8 mouse cellular contexts compared by ENCODE assay signal in genomic region chr5:142440451-142441147, GRCm38 (mm10). TPM values are rescaled to one million over a fixed set of nuclear protein-coding genes. Genes with fewer than 3 reads are reported as not detected.
DNase-seq lines count a peak whose midpoint lies in the region; ATAC-seq lines count a peak whose summit lies in the region.

No protein-coding gene starts in this region.

- H3K9me3 ChIP-seq in intestine, embryonic 16.5 days (ENCODE audit: control insufficient read depth, low read length) = no peaks in the 10 kb centered on the region
- no peaks in the 10 kb centered on the region for H3K9me3 ChIP-seq in midbrain, embryonic 16.5 days (replicated peaks; ENCODE audit: control insufficient read depth, low read length, poor library complexity, severe bottlenecking)

- under 1% methylated on average over 19 of the region's 19 CpGs for WGBS in intestine, embryonic 16.5 days
- WGBS in midbrain, embryonic 16.5 days = 2% methylated on average over 18 of the region's 19 CpGs

- peak overlapping the region; percentile 71 for H3K4me2 ChIP-seq in intestine, embryonic 16.5 days (ENCODE audit: low read depth, low read length)
- H3K4me2 ChIP-seq in midbrain, embryonic 16.5 days (ENCODE audit: low read length) = peak overlapping the region; percentile 51

- peak overlapping the region; percentile 58 for H3K9ac ChIP-seq in intestine, embryonic 16.5 days (ENCODE audit: low read depth, low read length)
- peak overlapping the region; percentile 48 for H3K9ac ChIP-seq in midbrain, embryonic 16.5 days (ENCODE audit: low read depth, low read length)

- H3K4me1 ChIP-seq in intestine, embryonic 16.5 days (ENCODE audit: control insufficient read depth, insufficient read depth, low read length) = peaks cover 60% of the 10 kb centered on the region
- peaks cover 26% of the 10 kb centered on the region for H3K4me1 ChIP-seq in midbrain, embryonic 16.5 days (ENCODE audit: control insufficient read depth, insufficient read depth, low read length)

- peak; percentile 76 for ATAC-seq in activated CD4-positive, CD25-positive, alpha-beta regulatory T cell, adult 4 months
- peak; percentile 71 for ATAC-seq in granulocyte monocyte progenitor cell, adult 5-6 weeks (replicated peaks; ENCODE audit: poor library complexity, severe bottlenecking)
- peak; percentile 94 for ATAC-seq in intestine, embryonic 16.5 days
- peak; percentile 81 for ATAC-seq in midbrain, embryonic 16.5 days

- H3K27me3 ChIP-seq in intestine, embryonic 16.5 days (replicated peaks; ENCODE audit: control insufficient read depth, insufficient read depth, low read length) = no peaks in the 10 kb centered on the region
- no peaks in the 10 kb centered on the region for H3K27me3 ChIP-seq in midbrain, embryonic 16.5 days (ENCODE audit: control insufficient read depth, insufficient read depth, low read depth, low read length)

- peak overlapping the region; percentile 96 for H3K27ac ChIP-seq in intestine, embryonic 16.5 days (ENCODE audit: low read length)
- H3K27ac ChIP-seq in midbrain, embryonic 16.5 days (ENCODE audit: low read length) = peak overlapping the region; percentile 72

- DNase-seq in 3134 (ENCODE audit: extremely low read depth, insufficient read length, low spot score) (peak; percentile 95), liver (peak; percentile 97)
- peak; percentile 88 for DNase-seq in embryo, embryonic 9.5 days (ENCODE audit: extremely low spot score)
- DNase-seq in spleen, postnatal 36 days (ENCODE audit: low spot score in 2 of 2) = peak; percentile 94 to 95

- peaks cover 8% of the 10 kb centered on the region for H3K36me3 ChIP-seq in intestine, embryonic 16.5 days (ENCODE audit: control insufficient read depth, insufficient read depth, low read length)
- H3K36me3 ChIP-seq in midbrain, embryonic 16.5 days (ENCODE audit: control insufficient read depth, insufficient read depth, low read length) = peaks cover 11% of the 10 kb centered on the region

- H3K4me3 ChIP-seq in intestine, embryonic 16.5 days (ENCODE audit: low read length) = peak overlapping the region; percentile 41
- H3K4me3 ChIP-seq in midbrain, embryonic 16.5 days (ENCODE audit: low read depth, low read length) = peak overlapping the region; percentile 20

RNA-seq across cellular contexts. Expression of gene Ap5z1, which starts 23.1 kb away (rescaled TPM):
- polyA plus RNA-seq in activated CD4-positive, CD25-positive, alpha-beta regulatory T cell, adult 4 months (2017; shearing (Covaris generic)) = 10 to 100 TPM; 12.0 to 24.8 TPM
- total RNA-seq in granulocyte monocyte progenitor cell, adult 5-6 weeks (2014; fragmentation: Nextera tagmentation) = 18.2 and 23.9 TPM in 2 replicates
- 5.7 and 6.3 TPM in 2 replicates for total RNA-seq in granulocyte monocyte progenitor cell, adult 5-6 weeks (2017)
- 17.3 and 21.6 TPM in 2 replicates for polyA plus RNA-seq in intestine, embryonic 16.5 days (2015; fragmentation: Nextera tagmentation; extraction: Ambion mirVana)
- polyA plus RNA-seq in midbrain, embryonic 16.5 days (2015; fragmentation: Nextera tagmentation; extraction: Ambion mirVana) = 12.2 and 14.1 TPM in 2 replicates

RNA-seq across cellular contexts. Expression of gene Foxk1, which starts 39.3 kb away (rescaled TPM):
- polyA plus RNA-seq in activated CD4-positive, CD25-positive, alpha-beta regulatory T cell, adult 4 months (2017; shearing (Covaris generic)) = 10 to 100 TPM in 1 of 2 experiments, 1 to 10 TPM in 1; 9.4 to 13.3 TPM
- total RNA-seq in granulocyte monocyte progenitor cell, adult 5-6 weeks (2014; fragmentation: Nextera tagmentation) = 18.2 and 19.0 TPM in 2 replicates
- 6.1 TPM in 2 replicates for total RNA-seq in granulocyte monocyte progenitor cell, adult 5-6 weeks (2017)
- 1.9 and 2.0 TPM in 2 replicates for polyA plus RNA-seq in intestine, embryonic 16.5 days (2015; fragmentation: Nextera tagmentation; extraction: Ambion mirVana)
- 6.0 and 6.7 TPM in 2 replicates for polyA plus RNA-seq in midbrain, embryonic 16.5 days (2015; fragmentation: Nextera tagmentation; extraction: Ambion mirVana)

Comparison
In these comparisons a context has a peak if more than half of its experiments do, and no peak if none do; other contexts are left out.
1. Peak in every context shown above with its lines: DNase-seq, ATAC-seq, H3K4me3 ChIP-seq and H3K27ac ChIP-seq.